Mouse (Mus musculus) lung, adult 10 weeks (tissue): ENCODE data around the gene AC170998.1. TPM values are rescaled to one million over a fixed set of nuclear protein-coding genes. Genes with fewer than 3 reads are reported as not detected.

Experiments
- polyA plus RNA-seq: library from polyadenylated mRNA; stranded (reverse); fragments of 350-450 nt; fragmentation: Illumina TruSeq; extraction: RNeasy Lipid Tissue Mini Kit (QIAGEN cat#74804); gene quantifications from one replicate; pipeline ENCODE4 v1.2.3, GENCODE M21; 2014; ENCODE audit warnings: low read depth, low replicate concordance; ENCODE audit not compliant: insufficient read depth

AC170998.1 gene
- polyA plus RNA-seq = not detected

DNA sequence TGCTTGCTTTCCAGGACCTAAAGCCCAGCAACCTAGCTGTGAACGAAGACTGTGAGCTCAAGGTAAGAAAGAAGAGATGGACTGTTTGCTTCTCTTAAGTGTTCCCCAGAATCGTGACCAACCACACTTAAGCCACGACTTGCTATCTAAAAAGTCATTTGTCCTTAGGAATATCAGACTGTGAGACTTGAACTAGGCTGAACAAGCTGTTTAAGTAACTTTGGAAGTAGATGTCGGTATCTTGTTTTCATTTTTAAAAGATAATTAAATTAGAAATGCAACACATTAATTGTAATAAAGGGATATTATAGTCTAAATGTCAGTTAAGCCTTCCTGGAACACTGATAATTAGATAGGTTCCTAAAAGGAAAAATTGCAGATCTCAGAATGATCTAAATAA, at the start of gene AC170998.1:
Gene AC170998.1 (plus strand): TSS at position 301 of the 400 bp plus-strand sequence.

DNA sequence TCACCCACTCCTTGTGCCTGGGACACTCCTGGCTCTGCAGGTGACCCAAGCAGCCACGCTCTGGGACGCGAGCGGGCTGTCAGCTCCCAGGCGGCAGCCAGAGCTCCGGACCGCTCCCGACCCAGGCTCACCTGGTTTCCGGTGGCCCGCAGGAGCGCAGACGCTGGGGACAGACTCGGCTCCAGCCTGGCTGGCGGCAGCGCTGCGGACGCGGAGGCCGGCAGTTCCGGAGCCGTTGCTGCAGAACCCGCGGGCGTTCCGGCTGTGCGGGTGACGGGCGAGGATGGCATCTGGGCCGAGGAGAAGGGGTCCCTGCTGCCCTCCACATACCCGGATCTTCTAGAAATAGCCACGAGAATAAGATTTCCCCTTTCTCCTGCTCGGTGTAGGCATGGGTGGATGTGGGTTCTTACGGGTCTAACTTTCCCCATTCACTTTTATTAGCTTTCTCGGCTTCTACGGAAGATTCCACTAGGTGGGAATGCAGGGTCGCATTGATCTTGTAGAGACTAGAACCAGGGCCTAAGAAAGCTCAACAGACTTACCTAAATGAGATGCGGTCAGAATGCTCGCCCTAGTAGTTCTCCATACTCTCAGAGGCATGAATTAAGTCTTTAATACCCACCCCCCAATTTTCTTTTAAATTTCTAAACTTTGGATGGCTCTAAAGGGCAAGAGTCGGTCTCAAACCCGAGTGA, 36.1 kb upstream of the AC170998.1 start, which contains the start of gene Slc26a8:
Gene Slc26a8 (minus strand): TSS at position 648 of the 698 bp plus-strand sequence.

DNA sequence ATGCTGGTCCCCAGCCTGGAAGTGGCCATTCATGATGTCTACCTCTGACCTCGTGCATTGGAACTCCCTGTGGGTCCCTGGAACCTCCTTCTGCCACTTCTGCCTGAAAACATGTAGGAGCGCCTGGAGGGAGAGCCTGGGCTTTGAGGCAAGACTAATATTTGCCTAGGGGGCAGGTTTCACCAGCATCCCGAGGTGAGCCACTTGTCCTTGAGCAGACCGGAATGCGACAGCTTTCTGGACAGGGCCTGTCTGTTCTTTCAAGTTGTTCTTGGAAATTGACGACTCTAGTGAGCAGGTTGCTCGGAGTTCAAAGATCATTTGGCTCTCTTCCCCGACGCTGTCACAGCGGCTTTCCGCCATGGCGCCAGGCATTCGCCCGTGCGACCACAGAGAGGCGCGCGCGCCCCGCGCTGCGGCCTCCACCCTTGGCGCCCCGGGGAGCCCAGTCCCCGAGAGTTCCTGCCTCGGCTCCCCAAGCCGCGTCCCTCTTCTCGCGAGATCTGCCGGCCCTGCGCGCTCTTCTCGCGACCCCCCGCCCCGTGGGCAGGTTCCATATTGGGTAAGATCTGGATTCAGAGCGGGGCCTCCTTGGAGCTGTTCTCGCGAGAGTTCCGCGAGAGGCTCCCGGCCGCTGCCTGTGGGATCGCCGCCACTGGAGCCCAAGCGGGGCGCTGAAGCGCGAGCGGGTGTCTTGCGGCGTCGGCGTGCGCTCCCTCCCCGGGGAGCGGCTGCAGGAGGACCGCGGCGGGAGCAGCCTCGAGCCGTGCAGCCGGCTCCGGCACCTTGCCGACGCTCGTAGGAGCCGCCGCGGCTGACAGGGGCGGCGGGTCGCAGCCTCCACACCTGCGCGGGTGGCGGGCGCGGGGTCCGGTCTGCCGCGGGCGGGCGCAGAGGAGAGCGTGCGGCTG, 34.9 kb upstream of the AC170998.1 start, which contains the start of gene Mapk14:
Gene Mapk14 (plus strand): TSS at position 554 of the 911 bp plus-strand sequence.

DNA sequence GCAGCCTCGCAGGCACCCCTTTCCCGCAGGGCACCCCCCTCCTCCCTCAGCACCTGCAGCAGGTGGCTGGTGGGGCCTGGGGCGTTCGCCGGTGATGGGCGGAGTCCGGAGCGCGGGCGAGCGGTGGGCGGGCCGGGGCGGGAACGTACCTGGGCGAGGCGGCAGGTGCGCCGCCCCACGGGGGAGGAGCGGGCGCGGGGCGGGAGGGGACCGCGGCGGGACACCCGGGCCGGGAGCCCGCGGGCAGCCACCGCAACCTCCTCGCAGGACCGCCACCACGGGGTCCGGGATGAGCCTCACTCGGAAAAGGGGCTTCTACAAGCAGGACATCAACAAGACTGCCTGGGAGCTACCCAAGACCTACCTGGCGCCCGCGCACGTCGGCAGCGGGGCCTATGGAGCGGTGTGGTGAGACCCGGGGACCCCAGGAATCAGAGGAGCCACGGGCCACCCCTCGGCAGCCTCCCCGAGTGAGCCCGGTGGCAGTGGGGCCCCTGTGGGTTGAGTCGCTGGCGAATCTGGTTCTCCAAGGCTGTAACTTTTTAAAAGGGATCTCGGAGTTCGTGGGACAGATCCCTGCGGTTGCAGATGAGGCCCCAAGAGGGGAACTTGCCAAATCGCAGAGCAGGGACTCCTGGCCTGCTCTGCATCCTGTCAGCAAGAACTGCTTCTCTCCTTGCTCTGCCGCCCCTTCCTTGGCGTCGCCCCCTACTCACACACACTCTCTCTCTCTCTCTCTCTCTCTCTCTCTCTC, 43.4 kb downstream of the AC170998.1 start, which contains the start of gene Mapk13:
Gene Mapk13 (plus strand): TSS at position 177 of the 754 bp plus-strand sequence.

Other genes starting within 250 kb of the AC170998.1 start
- gene Fkbp5, start 208.6 kb upstream of the AC170998.1 start, polyA plus RNA-seq = 14.3 TPM
- gene Armc12, start 195.3 kb upstream of the AC170998.1 start, polyA plus RNA-seq = not detected
- not detected for gene Clpsl2, start 176.7 kb upstream of the AC170998.1 start, polyA plus RNA-seq
- not detected for gene Clps, start 165.3 kb upstream of the AC170998.1 start, polyA plus RNA-seq
- gene Lhfpl5, start 150.4 kb upstream of the AC170998.1 start, polyA plus RNA-seq = not detected
- 15.8 TPM for gene Srpk1, start 103.4 kb upstream of the AC170998.1 start, polyA plus RNA-seq
- gene Slc26a8, start 35.9 kb upstream of the AC170998.1 start, polyA plus RNA-seq = 0.31 TPM
- gene Mapk14, start 34.8 kb upstream of the AC170998.1 start, polyA plus RNA-seq = 37.5 TPM
- gene Mapk13, start 43.2 kb downstream of the AC170998.1 start, polyA plus RNA-seq = 20.9 TPM
- gene Brpf3, start 75.0 kb downstream of the AC170998.1 start, polyA plus RNA-seq = 10.6 TPM
- gene Pnpla1, start 132.3 kb downstream of the AC170998.1 start, polyA plus RNA-seq = not detected
- 0.07 TPM for gene 4930539E08Rik, start 189.2 kb downstream of the AC170998.1 start, polyA plus RNA-seq
- gene Pxt1, start 217.8 kb downstream of the AC170998.1 start, polyA plus RNA-seq = not detected
- 29.1 TPM for gene Kctd20, start 225.9 kb downstream of the AC170998.1 start, polyA plus RNA-seq